Mouse (Mus musculus): Measurements from ENCODE around the gene Emg1. TPM values are rescaled to one million over a fixed set of nuclear protein-coding genes. Genes with fewer than 3 reads are reported as not detected.

Emg1 gene
- polyA plus RNA-seq, 1 experiment from 2014 or later = 100.0 TPM

- Histone ChIP-seq H3K9me3 (no peaks in the 10 kb centered on the region), H3K4me1 (replicated peaks) (no peaks in the 10 kb centered on the region), H3K4me3 (no peak overlapping the region), H3K36me3 (peaks cover 31% of the 10 kb centered on the region), H3K27me3 (no peaks in the 10 kb centered on the region), H3K9ac (no peak overlapping the region), H3K4me2 (no peak overlapping the region), H3K27ac (replicated peaks) (no peak overlapping the region)
- ATAC-seq (ENCODE audit: low FRiP score, low read depth) = no peak
- WGBS = 82% methylated on average over 7 of the region's 7 CpGs
Observed at GRCm38 (mm10) chr6:124719354-124719978, 7.5 kb upstream of the Emg1 start.

DNA sequence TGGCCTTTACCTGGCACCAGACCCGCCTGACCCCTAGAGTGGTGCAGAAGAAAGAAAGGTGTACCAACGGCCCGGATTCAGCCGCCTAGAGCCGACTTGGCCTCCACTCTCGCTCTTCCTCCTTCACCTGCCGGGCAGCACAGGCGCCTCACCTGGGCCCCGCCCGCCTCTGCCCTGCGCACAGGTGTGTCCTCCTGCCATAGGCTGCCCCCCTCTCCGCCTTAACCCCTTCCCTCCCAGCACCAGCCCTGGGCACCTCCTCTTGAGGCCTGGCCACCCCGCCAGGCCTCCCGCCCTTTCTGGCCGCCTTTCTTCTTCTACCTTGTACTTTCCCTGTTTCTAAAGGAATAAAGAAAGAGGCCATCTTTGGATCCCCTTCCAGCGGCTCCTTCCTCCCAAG, 6.7 kb upstream of the Emg1 start:
- Histone ChIP-seq H3K4me1 (replicated peaks) (peaks cover 7% of the 10 kb centered on the region), H3K27ac (replicated peaks) (no peak overlapping the region), H3K36me3 (peaks cover 36% of the 10 kb centered on the region), H3K27me3 (no peaks in the 10 kb centered on the region), H3K9ac (no peak overlapping the region), H3K4me3 (no peak overlapping the region), H3K4me2 (no peak overlapping the region), H3K9me3 (no peaks in the 10 kb centered on the region)
- ATAC-seq (ENCODE audit: low FRiP score, low read depth) = no peak
- 60% methylated on average over 14 of the region's 16 CpGs for WGBS

GRCm38 (mm10) chr6:124717968-124718367, 6.0 kb upstream of the Emg1 start:
- WGBS = 81% methylated on average over 13 of the region's 13 CpGs
- Histone ChIP-seq H3K4me2 (no peak overlapping the region), H3K4me3 (no peak overlapping the region), H3K9me3 (no peaks in the 10 kb centered on the region), H3K27ac (replicated peaks) (no peak overlapping the region), H3K9ac (no peak overlapping the region), H3K4me1 (replicated peaks) (peaks cover 14% of the 10 kb centered on the region), H3K27me3 (no peaks in the 10 kb centered on the region), H3K36me3 (peaks cover 36% of the 10 kb centered on the region)
- no peak for ATAC-seq (ENCODE audit: low FRiP score, low read depth)

GRCm38 (mm10) chr6:124716864-124717490, 5.0 kb upstream of the Emg1 start:
- no peak overlapping the region for H3K4me3 ChIP-seq
- H3K9me3 ChIP-seq = no peaks in the 10 kb centered on the region
- H3K9ac ChIP-seq = no peak overlapping the region
- WGBS = 66% methylated on average over 20 of the region's 20 CpGs
- H3K4me1 ChIP-seq (replicated peaks) = peaks cover 18% of the 10 kb centered on the region
- no peak for ATAC-seq (ENCODE audit: low FRiP score, low read depth)
- H3K27me3 ChIP-seq = no peaks in the 10 kb centered on the region
- no peak overlapping the region for H3K4me2 ChIP-seq
- H3K36me3 ChIP-seq = peaks cover 36% of the 10 kb centered on the region
- H3K27ac ChIP-seq (replicated peaks) = no peak overlapping the region

DNA sequence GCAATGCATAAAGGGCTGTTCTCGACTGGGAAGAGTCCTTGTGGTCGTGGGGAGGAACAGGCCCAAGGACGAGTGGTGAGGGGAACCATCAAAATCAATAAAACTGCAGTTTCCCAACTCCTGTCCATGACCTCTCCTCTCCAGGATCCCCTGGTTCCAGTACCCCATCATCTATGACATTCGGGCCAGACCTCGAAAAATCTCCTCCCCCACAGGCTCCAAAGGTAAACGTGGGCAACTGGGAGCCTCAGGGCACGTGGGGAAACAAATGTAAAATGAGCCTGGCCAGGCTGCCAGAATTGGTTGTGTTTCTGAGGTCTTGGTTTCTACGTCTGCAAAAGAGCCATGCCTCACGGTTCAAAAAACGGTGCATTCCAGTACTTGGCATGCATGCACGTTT, 940 bp upstream of the Emg1 start:
- Histone ChIP-seq H3K36me3 (peaks cover 40% of the 10 kb centered on the region), H3K27ac (replicated peaks) (peak overlapping the region; percentile 81; the same call in 1 of the 2 replicates), H3K4me1 (replicated peaks) (peaks cover 36% of the 10 kb centered on the region), H3K4me2 (peak overlapping the region; percentile 94), H3K4me3 (peak overlapping the region; percentile 65), H3K27me3 (no peaks in the 10 kb centered on the region), H3K9ac (peak overlapping the region; percentile 79), H3K9me3 (no peaks in the 10 kb centered on the region)
- WGBS = 28% methylated on average over 11 of the region's 11 CpGs
- ATAC-seq (ENCODE audit: low FRiP score, low read depth) = no peak

GRCm38 (mm10) chr6:124708289-124708889, 3.6 kb downstream of the Emg1 start:
- H3K27me3 ChIP-seq = no peaks in the 10 kb centered on the region
- WGBS = 95% methylated on average over 10 of the region's 10 CpGs
- no peak for ATAC-seq (ENCODE audit: low FRiP score, low read depth)
- no peak overlapping the region for H3K9ac ChIP-seq
- peaks cover 26% of the 10 kb centered on the region for H3K4me1 ChIP-seq (replicated peaks)
- H3K27ac ChIP-seq (replicated peaks) = no peak overlapping the region
- H3K9me3 ChIP-seq = no peaks in the 10 kb centered on the region
- H3K36me3 ChIP-seq = peaks cover 26% of the 10 kb centered on the region
- no peak overlapping the region for H3K4me3 ChIP-seq
- H3K4me2 ChIP-seq = no peak overlapping the region

GRCm38 (mm10) chr6:124706061-124706627, 5.8 kb downstream of the Emg1 start:
- ATAC-seq (ENCODE audit: low FRiP score, low read depth) = no peak
- Histone ChIP-seq H3K4me2 (no peak overlapping the region), H3K4me3 (no peak overlapping the region), H3K9ac (no peak overlapping the region), H3K36me3 (peaks cover 45% of the 10 kb centered on the region), H3K27ac (replicated peaks) (no peak overlapping the region), H3K27me3 (no peaks in the 10 kb centered on the region), H3K9me3 (no peaks in the 10 kb centered on the region), H3K4me1 (replicated peaks) (peaks cover 17% of the 10 kb centered on the region)
- 87% methylated on average over 5 of the region's 5 CpGs for WGBS

DNA sequence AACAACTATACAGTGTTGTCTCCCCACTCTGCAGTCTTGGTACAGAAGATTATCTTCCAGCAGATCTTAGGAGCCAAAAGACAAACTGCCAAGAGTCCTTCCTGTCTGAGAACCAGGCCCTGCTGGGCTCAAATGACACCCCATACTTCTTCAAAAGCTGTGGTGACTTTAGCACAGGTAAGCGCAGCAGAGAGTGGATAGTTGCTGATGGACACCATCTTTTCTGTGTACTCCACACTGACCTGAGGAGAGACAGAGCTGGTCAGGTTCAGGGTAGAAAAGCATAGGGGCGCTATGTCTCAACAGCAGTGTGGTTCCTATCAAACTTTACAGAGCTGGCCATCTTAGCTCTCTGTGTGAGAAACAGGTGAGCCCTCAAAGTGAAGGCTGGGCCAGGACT, 7.6 kb downstream of the Emg1 start:
- Histone ChIP-seq H3K27me3 (no peaks in the 10 kb centered on the region), H3K4me2 (no peak overlapping the region), H3K4me3 (no peak overlapping the region), H3K36me3 (peaks cover 51% of the 10 kb centered on the region), H3K4me1 (replicated peaks) (0 out of 2 replicates have a peak, but pooled peaks cover 2% of the 10 kb centered on the region), H3K9me3 (no peaks in the 10 kb centered on the region), H3K27ac (replicated peaks) (no peak overlapping the region), H3K9ac (no peak overlapping the region)
- WGBS = 96% methylated on average over 2 of the region's 2 CpGs
- no peak for ATAC-seq (ENCODE audit: low FRiP score, low read depth)

GRCm38 (mm10) chr6:124703789-124704188, 8.2 kb downstream of the Emg1 start:
- no peak overlapping the region for H3K27ac ChIP-seq (replicated peaks)
- no peaks in the 10 kb centered on the region for H3K9me3 ChIP-seq
- H3K27me3 ChIP-seq = no peaks in the 10 kb centered on the region
- no peak overlapping the region for H3K4me2 ChIP-seq
- 82% methylated on average over 7 of the region's 7 CpGs for WGBS
- ATAC-seq (ENCODE audit: low FRiP score, low read depth) = no peak
- H3K36me3 ChIP-seq = peaks cover 51% of the 10 kb centered on the region
- no peak overlapping the region for H3K4me3 ChIP-seq
- no peaks in the 10 kb centered on the region for H3K4me1 ChIP-seq (replicated peaks)
- no peak overlapping the region for H3K9ac ChIP-seq

DNA sequence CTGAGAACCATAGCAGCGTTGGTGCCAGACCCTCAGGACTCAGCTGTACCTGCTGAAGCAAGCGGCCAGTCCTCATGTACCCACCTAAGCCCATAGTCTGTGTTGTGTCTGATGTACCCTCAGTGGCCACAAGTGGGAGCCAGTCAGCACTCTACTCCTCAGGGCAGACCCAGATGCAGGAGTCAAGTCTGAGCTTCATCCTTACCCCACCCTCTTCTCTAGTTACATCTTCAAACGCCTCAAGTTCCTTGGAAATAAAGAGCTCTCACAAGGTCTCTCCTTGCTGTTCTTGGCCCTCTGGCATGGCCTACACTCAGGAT, 9.2 kb downstream of the Emg1 start:
- peak; percentile 63; the same call in 1 of the 2 replicates for ATAC-seq (ENCODE audit: low FRiP score, low read depth)
- no peak overlapping the region for H3K9ac ChIP-seq
- no peaks in the 10 kb centered on the region for H3K27me3 ChIP-seq
- no peak overlapping the region for H3K4me2 ChIP-seq
- no peaks in the 10 kb centered on the region for H3K9me3 ChIP-seq
- no peak overlapping the region for H3K27ac ChIP-seq (replicated peaks)
- no peak overlapping the region for H3K4me3 ChIP-seq
- peaks cover 46% of the 10 kb centered on the region for H3K36me3 ChIP-seq
- H3K4me1 ChIP-seq (replicated peaks) = no peaks in the 10 kb centered on the region
- 54% methylated on average over 3 of the region's 3 CpGs for WGBS

DNA sequence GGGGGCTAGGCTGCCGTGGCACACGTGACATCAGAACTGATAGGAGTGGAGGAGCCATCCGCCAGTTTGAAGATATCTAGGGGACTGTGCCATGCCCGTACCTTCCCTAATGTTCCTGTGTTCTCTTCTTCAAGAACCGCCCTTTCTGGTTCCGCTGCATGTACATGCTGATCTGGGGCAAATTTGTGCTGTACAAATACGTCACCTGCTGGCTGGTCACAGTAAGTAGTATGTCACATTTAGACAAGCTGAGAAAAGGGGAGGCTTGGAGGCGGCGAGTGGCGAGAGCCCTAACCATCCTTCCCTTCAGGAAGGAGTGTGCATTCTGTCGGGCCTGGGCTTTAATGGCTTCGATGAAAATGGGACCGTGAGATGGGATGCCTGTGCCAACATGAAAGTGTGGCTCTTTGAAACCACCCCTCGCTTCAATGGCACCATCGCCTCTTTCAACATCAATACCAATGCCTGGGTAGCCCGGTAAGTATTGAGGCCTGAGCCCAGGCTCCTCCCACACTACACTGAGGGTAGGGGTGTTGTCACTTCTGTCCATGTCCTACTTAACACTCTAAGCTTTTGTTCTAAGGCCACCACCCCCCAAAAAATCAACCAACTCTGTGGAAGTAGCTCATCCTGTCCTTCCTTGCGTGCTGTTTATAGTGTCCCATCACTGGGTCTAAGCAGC, 9.7 kb downstream of the Emg1 start:
- H3K4me1 ChIP-seq (replicated peaks) = no peaks in the 10 kb centered on the region
- no peak overlapping the region for H3K4me2 ChIP-seq
- 92% methylated on average over 17 of the region's 17 CpGs for WGBS
- no peak overlapping the region for H3K9ac ChIP-seq
- no peaks in the 10 kb centered on the region for H3K9me3 ChIP-seq
- ATAC-seq (ENCODE audit: low FRiP score, low read depth) = peak; percentile 24; the same call in 1 of the 2 replicates
- no peak overlapping the region for H3K4me3 ChIP-seq
- H3K27me3 ChIP-seq = no peaks in the 10 kb centered on the region
- peaks cover 46% of the 10 kb centered on the region for H3K36me3 ChIP-seq
- H3K27ac ChIP-seq (replicated peaks) = no peak overlapping the region

GRCm38 (mm10) chr6:124701338-124701737, 10.6 kb downstream of the Emg1 start:
- Histone ChIP-seq H3K27ac (replicated peaks) (no peak overlapping the region), H3K4me1 (replicated peaks) (no peaks in the 10 kb centered on the region), H3K4me2 (no peak overlapping the region), H3K4me3 (no peak overlapping the region), H3K27me3 (no peaks in the 10 kb centered on the region), H3K9me3 (no peaks in the 10 kb centered on the region), H3K9ac (no peak overlapping the region), H3K36me3 (peaks cover 46% of the 10 kb centered on the region)
- WGBS = 73% methylated on average over 8 of the region's 8 CpGs
- no peak for ATAC-seq (ENCODE audit: low FRiP score, low read depth)

All from hindbrain, embryonic 15.5 days (tissue).